Mouse (Mus musculus) telencephalon, adult 2 months (tissue): ENCODE data around the gene 1700084M14Rik.
"Not testable (repeated sequence)": the region's sequence is repeated elsewhere in the genome, so short reads cannot be mapped to it uniquely, and the experiment has no call there.

Experiments used
- DNase-seq: peaks from one replicate; pipeline ENCODE4 v3.0.0-alpha.2; 2011; ENCODE audit warnings: low read depth, low spot score

1700084M14Rik gene

DNA sequence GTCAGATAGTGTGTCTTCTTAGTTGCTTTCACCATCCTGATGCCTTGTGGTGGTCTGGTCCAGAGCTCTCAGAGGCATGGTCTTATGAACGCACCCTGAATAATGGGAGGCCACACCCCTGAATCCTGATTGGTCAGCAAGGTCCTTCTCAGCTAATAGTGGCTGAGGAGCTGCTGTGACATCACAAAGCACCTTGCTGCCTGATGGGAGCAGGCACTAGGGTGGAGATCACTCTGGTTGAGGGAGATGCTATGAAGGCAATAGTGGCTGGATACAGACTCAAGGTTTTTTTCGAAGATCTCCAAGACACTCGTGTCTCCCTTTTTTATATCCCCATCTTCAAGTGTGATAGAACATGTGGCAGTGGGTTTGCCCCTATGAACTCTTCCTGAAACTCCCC, at the start of gene 1700084M14Rik:
Gene 1700084M14Rik, minus strand, starts transcription at position 101 of the 400 bp plus-strand sequence.
- DNase-seq: not testable (repeated sequence)
